Mouse (Mus musculus): ENCODE data around the gene Sapcd1. TPM values are rescaled to one million over a fixed set of nuclear protein-coding genes. Genes with fewer than 3 reads are reported as not detected.
"Not testable (repeated sequence)": the region's sequence is repeated elsewhere in the genome, so short reads cannot be mapped to it uniquely, and the experiment has no call there.

Gene Sapcd1
- polyA plus RNA-seq, 1 experiment from 2014 or later: 7.4 TPM

DNA sequence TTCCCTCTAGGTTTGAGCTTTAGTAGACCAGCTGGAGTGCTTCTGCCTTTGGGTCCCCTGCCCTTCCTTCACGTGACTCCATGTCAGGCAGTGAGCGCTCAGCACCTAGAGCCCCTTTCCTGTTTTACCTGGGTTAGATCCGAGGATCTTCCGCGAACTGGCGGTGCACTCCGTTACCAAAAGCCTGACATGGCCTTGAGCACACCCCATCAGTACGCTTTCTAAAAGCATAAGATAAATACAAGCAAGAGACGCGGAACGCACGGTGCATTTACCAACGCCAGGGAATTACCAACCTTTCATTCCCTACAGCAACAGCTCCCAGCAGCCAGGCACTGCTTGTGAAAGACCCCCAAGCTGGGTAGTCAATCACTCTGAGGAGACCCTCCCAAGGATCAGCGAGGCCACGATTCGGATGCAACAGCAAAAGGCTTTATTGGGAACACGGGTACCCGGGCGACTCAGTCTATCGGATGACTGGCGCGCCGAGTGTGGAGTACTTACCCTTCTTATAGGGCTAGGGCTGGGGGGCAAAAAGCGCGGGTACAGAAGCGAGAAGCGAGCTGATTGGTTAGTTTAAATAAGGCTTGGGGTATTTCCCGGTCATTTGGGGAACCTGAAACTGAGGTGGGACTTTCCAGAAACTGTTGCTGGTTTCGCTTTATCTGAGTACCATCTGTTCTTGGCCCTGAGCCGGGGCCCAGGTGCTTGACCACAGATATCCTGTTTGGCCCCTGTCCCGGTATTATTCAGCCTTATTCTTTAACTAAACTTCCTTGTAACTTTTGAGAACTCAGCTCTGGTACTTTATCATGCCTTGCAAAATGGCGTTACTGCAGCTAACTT, 27.7 kb downstream of the Sapcd1 start:
- not testable (repeated sequence) for ATAC-seq (ENCODE audit: low FRiP score); H3K27me3 ChIP-seq; H3K9me3 ChIP-seq
- peak overlapping the region; percentile 93 for H3K4me3 ChIP-seq (replicated peaks)
- peaks cover 54% of the 10 kb centered on the region for H3K4me1 ChIP-seq
- H3K4me2 ChIP-seq: peak overlapping the region; percentile 100
- H3K36me3 ChIP-seq (replicated peaks): peaks cover 33% of the 10 kb centered on the region
- peak overlapping the region; percentile 97 for H3K9ac ChIP-seq
- peak overlapping the region; percentile 97 for H3K27ac ChIP-seq
- WGBS: 26% methylated on average over 29 of the region's 32 CpGs

- ATAC-seq (ENCODE audit: low FRiP score): no peak
- Histone ChIP-seq H3K9me3 (no peaks in the 10 kb centered on the region), H3K4me3 (replicated peaks) (peak overlapping the region; percentile 32; the same call in 1 of the 2 replicates), H3K4me1 (peaks cover 54% of the 10 kb centered on the region), H3K27me3 (no peaks in the 10 kb centered on the region), H3K36me3 (replicated peaks) (peaks cover 21% of the 10 kb centered on the region), H3K9ac (no peak overlapping the region; the same call in 1 of the 2 replicates), H3K27ac (no peak overlapping the region), H3K4me2 (peak overlapping the region; percentile 100)
- 94% methylated on average over 15 of the region's 15 CpGs for WGBS
Measured at GRCm38 (mm10) chr17:34998526-34999430, 29.0 kb downstream of the Sapcd1 start.

DNA sequence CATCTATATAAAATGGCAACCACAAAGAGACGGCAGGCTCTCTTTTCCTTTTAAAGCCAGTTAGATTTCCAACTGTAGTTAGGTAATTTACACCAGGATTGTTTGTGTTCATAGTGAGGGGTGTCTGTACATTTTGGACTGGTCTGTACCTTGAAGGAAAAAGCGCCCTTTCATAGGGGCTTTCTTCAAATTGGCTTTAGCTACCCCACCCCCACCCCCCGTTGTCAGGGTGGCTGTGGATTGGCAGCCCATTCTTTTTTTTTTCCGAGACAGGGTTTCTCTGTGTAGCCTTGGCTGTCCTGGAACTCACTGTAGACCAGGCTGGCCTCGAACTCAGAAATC, 30.7 kb downstream of the Sapcd1 start:
- Histone ChIP-seq H3K27me3 (no peaks in the 10 kb centered on the region), H3K36me3 (replicated peaks) (peaks cover 24% of the 10 kb centered on the region), H3K4me3 (replicated peaks) (no peak overlapping the region), H3K27ac (no peak overlapping the region), H3K4me1 (peaks cover 39% of the 10 kb centered on the region), H3K9ac (peak overlapping the region; percentile 25; the same call in 1 of the 2 replicates), H3K9me3 (no peaks in the 10 kb centered on the region), H3K4me2 (peak overlapping the region; percentile 25)
- WGBS: 91% methylated on average over 5 of the region's 5 CpGs
- no peak for ATAC-seq (ENCODE audit: low FRiP score)

DNA sequence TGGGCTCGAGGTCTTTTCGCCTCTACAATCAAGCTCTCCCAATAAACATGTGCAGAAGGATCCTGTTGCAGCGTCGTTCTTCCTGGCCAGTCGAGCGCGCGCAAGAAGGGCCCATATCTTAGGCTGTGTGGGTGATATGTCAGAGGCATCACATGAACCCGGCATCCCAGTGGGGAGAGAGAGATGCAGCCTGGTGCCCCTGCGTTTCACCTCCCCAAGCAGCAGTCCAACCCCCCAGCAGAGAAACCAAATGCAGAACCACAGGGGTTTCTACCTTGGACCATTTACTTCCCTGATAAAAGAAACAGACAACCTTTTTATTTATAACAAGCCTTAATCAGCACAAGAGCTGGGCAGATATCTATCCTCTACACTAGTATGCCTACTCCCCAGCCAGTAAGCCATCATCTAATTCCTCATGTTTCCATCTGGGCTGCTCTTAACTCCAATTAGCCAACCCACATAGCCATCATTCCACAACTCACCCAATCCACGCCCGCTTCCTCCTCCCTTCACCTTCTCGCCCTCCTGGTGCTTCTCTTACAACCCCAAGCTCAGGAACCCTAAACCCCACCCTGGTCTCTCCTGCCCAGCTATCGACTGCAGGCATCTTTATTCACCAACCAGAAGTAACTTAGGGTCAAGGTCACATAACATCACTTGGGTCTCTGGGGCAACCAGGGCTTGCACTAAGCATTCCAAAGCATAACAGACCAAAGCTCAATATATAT, 31.2 kb downstream of the Sapcd1 start:
- Histone ChIP-seq H3K4me2 (peak overlapping the region; percentile 25), H3K4me3 (replicated peaks) (0 out of 2 replicates have a peak overlapping the region, but pooled peaks have one; percentile 3), H3K36me3 (replicated peaks) (peaks cover 26% of the 10 kb centered on the region), H3K9me3 (no peaks in the 10 kb centered on the region), H3K27ac (no peak overlapping the region), H3K9ac (peak overlapping the region; percentile 25; the same call in 1 of the 2 replicates), H3K27me3 (no peaks in the 10 kb centered on the region), H3K4me1 (peaks cover 34% of the 10 kb centered on the region)
- 92% methylated on average over 13 of the region's 14 CpGs for WGBS
- no peak for ATAC-seq (ENCODE audit: low FRiP score)

DNA sequence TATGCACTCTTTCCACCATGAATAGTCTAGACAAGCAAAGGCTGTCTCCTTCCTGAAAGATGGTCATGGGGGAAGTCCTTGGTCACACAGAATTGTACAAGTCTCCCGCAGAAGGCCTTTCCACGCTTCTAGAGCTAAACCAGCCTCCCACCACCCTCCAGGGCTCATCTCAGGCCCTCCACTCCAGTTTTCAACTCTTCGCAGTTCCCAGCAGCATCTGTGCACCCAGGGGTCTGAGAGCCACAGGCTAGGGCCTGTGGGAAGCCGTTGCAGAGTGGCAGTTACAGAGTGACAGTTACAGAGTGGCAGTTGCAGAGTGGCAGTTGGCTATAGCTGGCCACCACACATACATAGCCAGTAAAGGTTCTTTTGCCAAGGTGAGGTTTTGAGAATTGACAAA, 31.9 kb downstream of the Sapcd1 start:
- Histone ChIP-seq H3K4me1 (peaks cover 32% of the 10 kb centered on the region), H3K36me3 (replicated peaks) (peaks cover 32% of the 10 kb centered on the region)
- H3K27ac ChIP-seq; H3K9ac ChIP-seq; H3K4me2 ChIP-seq; H3K9me3 ChIP-seq; H3K4me3 ChIP-seq (replicated peaks); ATAC-seq (ENCODE audit: low FRiP score); H3K27me3 ChIP-seq: not testable (repeated sequence)
- 94% methylated on average over 4 of the region's 4 CpGs for WGBS

DNA sequence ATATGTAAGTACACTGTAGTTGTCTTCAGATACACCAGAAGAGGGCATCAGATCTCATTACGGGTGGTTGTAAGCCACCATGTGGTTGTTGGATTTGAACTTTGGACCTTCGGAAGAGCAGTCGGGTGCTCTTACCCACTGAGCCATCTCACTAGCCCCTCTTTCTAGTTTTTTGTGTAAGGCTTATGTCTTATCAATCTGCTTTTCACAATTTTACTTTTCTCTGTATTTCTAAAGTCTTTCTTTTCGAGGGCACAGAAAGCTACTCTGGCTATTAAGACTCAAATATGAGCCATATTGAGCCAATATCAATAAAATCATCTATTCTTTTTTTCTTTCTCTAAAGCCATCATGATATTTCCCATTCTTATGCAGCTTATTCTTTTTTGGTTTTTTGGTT, 32.6 kb downstream of the Sapcd1 start:
- H3K9ac ChIP-seq; H3K4me3 ChIP-seq (replicated peaks); ATAC-seq (ENCODE audit: low FRiP score); H3K27me3 ChIP-seq; H3K4me2 ChIP-seq; H3K9me3 ChIP-seq; H3K27ac ChIP-seq: not testable (repeated sequence)
- 90% methylated on average over 4 of the region's 4 CpGs for WGBS
- Histone ChIP-seq H3K36me3 (replicated peaks) (peaks cover 39% of the 10 kb centered on the region), H3K4me1 (peaks cover 32% of the 10 kb centered on the region)

- peaks cover 42% of the 10 kb centered on the region for H3K36me3 ChIP-seq (replicated peaks)
- ATAC-seq (ENCODE audit: low FRiP score): no peak
- H3K27ac ChIP-seq: no peak overlapping the region
- H3K4me2 ChIP-seq: no peak overlapping the region
- peaks cover 27% of the 10 kb centered on the region for H3K4me1 ChIP-seq
- H3K27me3 ChIP-seq: no peaks in the 10 kb centered on the region
- H3K9me3 ChIP-seq: no peaks in the 10 kb centered on the region
- H3K4me3 ChIP-seq (replicated peaks): no peak overlapping the region
- H3K9ac ChIP-seq: no peak overlapping the region
Measured at GRCm38 (mm10) chr17:34994751-34995150, 33.1 kb downstream of the Sapcd1 start.

GRCm38 (mm10) chr17:34984218-34984617, 43.6 kb downstream of the Sapcd1 start:
- Histone ChIP-seq H3K4me3 (replicated peaks) (no peak overlapping the region), H3K4me1 (peaks cover 28% of the 10 kb centered on the region), H3K27me3 (no peaks in the 10 kb centered on the region), H3K27ac (no peak overlapping the region), H3K4me2 (no peak overlapping the region), H3K36me3 (replicated peaks) (peaks cover 28% of the 10 kb centered on the region), H3K9me3 (no peaks in the 10 kb centered on the region), H3K9ac (no peak overlapping the region)
- 67% methylated on average over 2 of the region's 2 CpGs for WGBS
- ATAC-seq (ENCODE audit: low FRiP score): no peak

DNA sequence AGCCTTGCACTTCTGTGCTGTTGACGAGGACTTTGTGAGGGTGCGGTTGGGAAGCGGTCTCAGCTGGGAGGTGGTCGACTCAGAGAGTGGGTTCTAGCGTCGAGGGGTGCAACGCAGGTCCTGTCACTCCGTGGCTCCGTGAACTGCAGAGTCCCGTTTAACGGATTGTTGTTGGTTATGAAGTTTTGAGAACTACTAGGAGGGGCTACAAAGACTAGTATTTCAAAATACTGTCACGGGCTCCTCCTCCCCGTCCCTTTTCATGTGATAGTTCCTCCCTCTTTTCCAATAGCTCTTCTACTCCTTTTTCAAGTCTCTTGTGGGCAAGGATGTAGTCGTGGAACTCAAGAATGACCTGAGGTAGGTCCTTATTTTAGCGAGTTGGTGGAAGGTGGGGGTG, 45.5 kb downstream of the Sapcd1 start:
- WGBS: under 1% methylated on average over 15 of the region's 15 CpGs
- peak; percentile 24 for ATAC-seq (ENCODE audit: low FRiP score)
- Histone ChIP-seq H3K4me2 (peak overlapping the region; percentile 88), H3K36me3 (replicated peaks) (peaks cover 22% of the 10 kb centered on the region), H3K27ac (peak overlapping the region; percentile 98), H3K9me3 (no peaks in the 10 kb centered on the region), H3K9ac (peak overlapping the region; percentile 90), H3K4me1 (peaks cover 28% of the 10 kb centered on the region), H3K4me3 (replicated peaks) (peak overlapping the region; percentile 90), H3K27me3 (no peaks in the 10 kb centered on the region)

DNA sequence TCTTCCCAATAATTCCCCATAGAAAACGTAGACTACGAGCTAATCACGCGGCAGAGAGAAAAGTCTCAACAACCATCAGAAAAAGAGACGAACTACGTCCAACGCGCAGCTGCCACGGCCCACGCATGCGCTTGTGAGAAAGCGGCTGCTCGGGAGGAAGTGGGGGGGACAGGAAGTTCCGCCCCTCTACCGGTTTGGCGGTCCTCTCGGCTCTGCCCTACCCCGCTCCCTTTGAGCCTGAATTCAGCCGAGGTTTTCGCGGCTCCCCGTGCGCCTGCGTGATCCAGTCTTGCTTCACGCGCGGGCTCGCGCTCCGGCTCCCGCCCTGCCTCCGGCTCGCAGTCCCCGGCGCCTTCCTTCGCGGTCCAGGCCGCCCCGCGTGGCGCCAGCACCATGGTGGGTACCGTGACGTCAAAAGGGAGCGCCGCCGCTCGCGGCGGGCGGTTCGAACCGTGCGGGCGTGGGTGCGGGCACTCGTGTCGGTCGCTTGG, 46.1 kb downstream of the Sapcd1 start, which contains the start of gene Lsm2:
TSS of gene Lsm2 (plus strand) at position 173 of the 491 bp plus-strand sequence.
- ATAC-seq (ENCODE audit: low FRiP score): peak; percentile 94
- Histone ChIP-seq H3K27me3 (no peaks in the 10 kb centered on the region), H3K9me3 (no peaks in the 10 kb centered on the region), H3K4me2 (peak within 1 kb of the TSS; percentile 88), H3K27ac (peak within 1 kb of the TSS; percentile 98), H3K9ac (peak within 1 kb of the TSS; percentile 90), H3K4me3 (replicated peaks) (peak within 1 kb of the TSS; percentile 90), H3K36me3 (replicated peaks) (peaks cover 21% of the 10 kb centered on the region), H3K4me1 (peaks cover 28% of the 10 kb centered on the region)
- WGBS: under 1% methylated on average over 58 of the region's 58 CpGs

DNA sequence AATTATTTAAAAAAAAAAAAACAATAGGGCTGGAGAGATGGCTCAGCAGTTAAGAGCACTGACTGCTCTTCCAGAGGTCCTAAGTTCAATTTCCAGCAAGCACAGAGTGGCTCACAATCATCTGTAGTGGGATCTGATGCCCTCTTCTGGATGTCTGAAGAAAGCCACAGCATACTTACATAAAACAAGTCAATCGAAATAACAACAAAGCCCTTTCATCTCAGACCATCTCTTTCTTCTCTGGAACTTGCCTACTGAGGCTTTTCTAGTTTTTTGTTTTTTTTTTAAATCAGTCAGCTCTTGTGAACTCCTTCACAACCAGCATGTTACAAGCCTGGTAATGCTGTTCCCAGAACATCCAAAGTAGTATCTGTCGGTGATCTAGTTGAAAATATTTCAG, 47.2 kb downstream of the Sapcd1 start:
- peak overlapping the region; percentile 90 for H3K9ac ChIP-seq
- peak overlapping the region; percentile 90 for H3K4me3 ChIP-seq (replicated peaks)
- H3K36me3 ChIP-seq (replicated peaks): peaks cover 10% of the 10 kb centered on the region
- no peaks in the 10 kb centered on the region for H3K27me3 ChIP-seq
- 21% methylated on average over 2 of the region's 2 CpGs for WGBS
- H3K4me1 ChIP-seq: peaks cover 28% of the 10 kb centered on the region
- H3K9me3 ChIP-seq: no peaks in the 10 kb centered on the region
- no peak for ATAC-seq (ENCODE audit: low FRiP score)
- 0 out of 2 replicates have a peak overlapping the region, but pooled peaks have one; percentile 38 for H3K27ac ChIP-seq
- peak overlapping the region; percentile 88 for H3K4me2 ChIP-seq
